Mouse (Mus musculus): ENCODE measurements at regions not wholly inside any gene's neighbourhood (a gene's known extent, or its start where the extent isn't known, plus 50 kb on each side); places are given as distances from the start of the nearest gene placed in this dataset.

DNA sequence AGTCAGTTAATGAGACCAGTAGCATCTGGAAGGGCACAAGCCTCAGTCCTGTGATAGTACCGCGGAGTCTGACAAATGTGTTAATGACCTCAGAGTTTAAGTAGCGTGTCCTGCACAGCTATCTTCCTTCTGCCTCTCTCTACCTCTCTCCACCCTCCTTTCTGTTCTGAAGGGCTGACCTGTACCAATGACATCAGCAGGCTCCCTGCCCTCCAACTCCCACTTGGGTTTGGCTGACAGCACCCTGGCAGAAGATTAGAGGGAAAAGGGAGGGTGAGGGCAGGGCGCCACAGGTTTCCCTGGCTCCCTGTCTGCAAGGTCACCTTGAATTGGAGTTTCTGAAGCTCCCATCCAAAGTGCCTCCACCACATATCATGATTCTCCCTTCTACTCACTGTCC, 452.0 kb downstream of the Tns1 start:
- no peak overlapping the region for H3K4me2 ChIP-seq (ENCODE audit: low read depth, low read length)
- H3K4me1 ChIP-seq (ENCODE audit: control insufficient read depth, insufficient read depth, low read length): peaks cover 20% of the 10 kb centered on the region
- WGBS: 42% methylated on average over 4 of the region's 4 CpGs
- H3K36me3 ChIP-seq (ENCODE audit: control insufficient read depth, insufficient read depth): no peaks in the 10 kb centered on the region
- H3K27me3 ChIP-seq (ENCODE audit: control insufficient read depth, insufficient read depth, low read length): no peaks in the 10 kb centered on the region
- peak; percentile 91 for ATAC-seq (replicated peaks; ENCODE audit: extremely low read depth, insufficient read depth, low FRiP score)
- H3K27ac ChIP-seq (ENCODE audit: low read length): peak overlapping the region; percentile 8; the same call in 1 of the 2 replicates
- H3K4me3 ChIP-seq (ENCODE audit: low read length): no peak overlapping the region
- H3K9ac ChIP-seq (ENCODE audit: low read length): no peak overlapping the region
- peaks cover 6% of the 10 kb centered on the region; the same call in 1 of the 2 replicates for H3K9me3 ChIP-seq (replicated peaks; ENCODE audit: control insufficient read depth, low read length)

DNA sequence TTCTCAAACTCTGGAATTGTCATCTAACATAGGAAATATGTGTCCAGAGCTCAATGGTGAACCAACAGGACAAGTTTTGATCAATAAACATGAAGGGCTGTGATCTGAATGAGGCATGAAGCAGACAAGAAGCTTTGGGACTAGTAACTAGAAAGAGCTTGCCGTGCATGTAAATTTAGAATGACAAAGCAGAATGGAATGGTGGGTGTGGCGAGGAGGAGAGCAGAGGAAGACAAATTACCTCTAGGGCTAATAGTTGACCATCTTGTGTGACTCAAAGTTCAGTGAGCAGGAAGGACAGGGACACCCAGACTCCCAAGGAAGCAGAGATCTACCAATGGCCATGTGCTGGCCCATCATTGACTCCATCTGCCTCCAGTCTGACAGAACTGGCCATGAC, 455.6 kb downstream of the Tns1 start:
- ATAC-seq (replicated peaks; ENCODE audit: extremely low read depth, insufficient read depth, low FRiP score): no peak
- no peaks in the 10 kb centered on the region for H3K27me3 ChIP-seq (ENCODE audit: control insufficient read depth, insufficient read depth, low read length)
- no peak overlapping the region for H3K4me2 ChIP-seq (ENCODE audit: low read depth, low read length)
- H3K36me3 ChIP-seq (ENCODE audit: control insufficient read depth, insufficient read depth): no peaks in the 10 kb centered on the region
- no peak overlapping the region for H3K9ac ChIP-seq (ENCODE audit: low read length)
- H3K4me3 ChIP-seq (ENCODE audit: low read length): no peak overlapping the region
- WGBS: 84% methylated on average over 2 of the region's 2 CpGs
- H3K4me1 ChIP-seq (ENCODE audit: control insufficient read depth, insufficient read depth, low read length): peaks cover 16% of the 10 kb centered on the region
- H3K9me3 ChIP-seq (replicated peaks; ENCODE audit: control insufficient read depth, low read length): no peaks in the 10 kb centered on the region
- no peak overlapping the region for H3K27ac ChIP-seq (ENCODE audit: low read length)

DNA sequence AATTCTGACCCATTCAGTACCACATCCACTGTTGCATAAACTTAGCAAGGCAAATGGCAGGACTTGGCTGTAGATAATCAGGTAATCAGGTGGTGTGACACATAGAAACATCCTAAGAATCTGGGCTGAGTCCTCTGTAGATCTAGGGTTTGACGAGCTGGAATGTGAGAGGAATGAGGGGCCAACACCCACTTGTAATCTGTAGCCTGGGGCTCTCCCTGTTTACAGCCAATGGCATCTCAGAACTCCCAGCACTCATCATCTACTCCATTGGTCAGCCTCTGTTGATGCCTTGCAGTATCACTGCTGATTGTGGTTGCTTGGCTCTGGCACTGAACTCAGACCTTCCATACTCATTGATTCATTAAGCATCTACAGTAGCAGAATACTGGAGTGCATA, 460.7 kb downstream of the Tns1 start:
- WGBS: 16% methylated on average over 1 of the region's 1 CpGs
- Histone ChIP-seq H3K9ac (ENCODE audit: low read length) (no peak overlapping the region), H3K27me3 (ENCODE audit: control insufficient read depth, insufficient read depth, low read length) (no peaks in the 10 kb centered on the region), H3K36me3 (ENCODE audit: control insufficient read depth, insufficient read depth) (no peaks in the 10 kb centered on the region), H3K9me3 (replicated peaks; ENCODE audit: control insufficient read depth, low read length) (no peaks in the 10 kb centered on the region), H3K4me1 (ENCODE audit: control insufficient read depth, insufficient read depth, low read length) (peaks cover 5% of the 10 kb centered on the region), H3K4me2 (ENCODE audit: low read depth, low read length) (no peak overlapping the region), H3K4me3 (ENCODE audit: low read length) (no peak overlapping the region), H3K27ac (ENCODE audit: low read length) (no peak overlapping the region)
- no peak for ATAC-seq (replicated peaks; ENCODE audit: extremely low read depth, insufficient read depth, low FRiP score)

DNA sequence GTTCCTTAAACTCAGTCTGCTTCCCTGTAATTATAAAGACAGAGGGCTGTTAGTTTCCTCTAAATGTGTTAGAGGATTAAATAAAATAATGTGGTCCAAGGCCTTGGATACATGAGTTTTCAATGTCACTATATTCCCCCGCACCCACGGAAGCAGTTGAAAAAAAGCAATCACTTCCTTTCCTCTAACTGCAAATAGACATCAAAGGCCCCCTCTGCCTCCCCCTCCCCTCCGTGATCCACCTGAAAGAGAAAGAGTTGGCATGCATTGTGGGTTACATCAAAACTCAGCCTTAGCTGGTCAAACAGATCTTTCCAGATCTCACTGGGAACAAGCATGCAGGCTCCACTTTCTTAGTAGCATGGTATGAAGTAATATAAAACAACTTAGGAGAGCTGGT, 479.2 kb downstream of the Tns1 start:
- no peaks in the 10 kb centered on the region for H3K36me3 ChIP-seq (ENCODE audit: control insufficient read depth, insufficient read depth)
- no peaks in the 10 kb centered on the region for H3K9me3 ChIP-seq (replicated peaks; ENCODE audit: control insufficient read depth, low read length)
- no peak for ATAC-seq (replicated peaks; ENCODE audit: extremely low read depth, insufficient read depth, low FRiP score)
- no peak overlapping the region for H3K4me2 ChIP-seq (ENCODE audit: low read depth, low read length)
- H3K9ac ChIP-seq (ENCODE audit: low read length): no peak overlapping the region
- no peak overlapping the region for H3K4me3 ChIP-seq (ENCODE audit: low read length)
- H3K27me3 ChIP-seq (ENCODE audit: control insufficient read depth, insufficient read depth, low read length): no peaks in the 10 kb centered on the region
- WGBS: 74% methylated on average over 3 of the region's 3 CpGs
- peak overlapping the region; percentile 63 for H3K27ac ChIP-seq (ENCODE audit: low read length)
- H3K4me1 ChIP-seq (ENCODE audit: control insufficient read depth, insufficient read depth, low read length): peaks cover 11% of the 10 kb centered on the region

DNA sequence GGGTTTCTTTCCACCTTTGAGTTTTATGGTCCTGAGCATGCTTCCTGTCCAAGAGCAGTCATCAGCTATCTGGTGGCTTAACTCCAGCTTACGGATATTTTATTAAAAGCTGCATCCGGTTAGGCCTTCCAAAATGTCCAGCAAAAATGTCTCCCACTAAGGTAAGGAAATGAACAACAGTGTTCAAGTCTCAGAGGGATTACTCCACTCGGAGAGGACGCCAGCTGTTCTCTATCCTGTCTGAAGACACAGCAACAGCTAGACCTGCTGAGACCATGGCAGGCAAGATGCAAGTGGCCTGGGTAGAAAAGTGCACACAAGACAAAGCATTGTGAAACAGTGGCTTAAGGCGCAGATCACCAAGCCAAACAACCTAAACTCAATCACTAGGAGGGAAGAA, 479.9 kb downstream of the Tns1 start:
- Histone ChIP-seq H3K9me3 (replicated peaks; ENCODE audit: control insufficient read depth, low read length) (no peaks in the 10 kb centered on the region), H3K36me3 (ENCODE audit: control insufficient read depth, insufficient read depth) (no peaks in the 10 kb centered on the region), H3K4me1 (ENCODE audit: control insufficient read depth, insufficient read depth, low read length) (peaks cover 11% of the 10 kb centered on the region), H3K27ac (ENCODE audit: low read length) (peak overlapping the region; percentile 63), H3K27me3 (ENCODE audit: control insufficient read depth, insufficient read depth, low read length) (no peaks in the 10 kb centered on the region), H3K9ac (ENCODE audit: low read length) (no peak overlapping the region), H3K4me3 (ENCODE audit: low read length) (no peak overlapping the region), H3K4me2 (ENCODE audit: low read depth, low read length) (no peak overlapping the region)
- ATAC-seq (replicated peaks; ENCODE audit: extremely low read depth, insufficient read depth, low FRiP score): 0 out of 2 replicates have a peak, but pooled peaks have one; percentile 51
- 64% methylated on average over 5 of the region's 5 CpGs for WGBS

DNA sequence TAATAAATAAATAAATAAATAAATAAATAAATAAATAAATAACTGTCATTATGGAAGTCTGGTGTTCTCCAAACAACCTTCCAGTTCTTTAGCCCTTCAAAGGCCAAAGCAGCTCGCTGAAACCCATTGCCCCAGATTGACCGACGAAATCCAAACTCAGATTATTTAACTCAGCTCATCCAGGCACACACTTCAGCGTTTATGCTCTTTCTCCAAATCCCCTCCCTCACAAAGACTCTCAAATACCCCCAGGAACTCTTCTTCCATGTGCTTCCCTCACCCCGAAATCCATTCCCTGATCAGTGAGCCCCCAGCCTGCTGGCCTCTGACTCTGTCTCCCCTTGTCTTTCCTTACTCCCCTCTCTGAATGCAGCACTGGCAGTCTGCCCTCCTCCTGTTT, 480.8 kb downstream of the Tns1 start:
- peaks cover 11% of the 10 kb centered on the region for H3K4me1 ChIP-seq (ENCODE audit: control insufficient read depth, insufficient read depth, low read length)
- WGBS: 65% methylated on average over 5 of the region's 5 CpGs
- peak overlapping the region; percentile 67; the same call in 1 of the 2 replicates for H3K27ac ChIP-seq (ENCODE audit: low read length)

DNA sequence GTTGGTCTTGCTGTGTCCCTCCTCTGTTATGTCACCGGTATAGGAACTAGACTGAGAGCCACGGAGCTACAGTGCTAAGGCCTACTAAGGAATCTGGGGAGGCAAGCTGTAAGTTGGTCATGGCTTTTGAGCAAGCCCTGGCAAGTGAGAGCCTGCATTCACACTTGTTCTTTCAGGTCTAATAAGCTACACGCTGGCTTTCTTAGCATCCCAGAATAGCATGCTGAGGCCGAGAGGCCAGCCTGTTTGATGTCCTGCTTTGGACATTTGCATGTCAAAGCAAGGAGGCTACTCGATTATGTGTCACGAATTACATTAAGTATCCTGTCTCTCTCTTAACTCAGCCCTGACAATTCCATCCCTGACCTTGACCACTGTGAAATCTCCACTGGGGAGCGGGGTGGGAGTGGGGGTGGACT, 481.5 kb downstream of the Tns1 start:
- Histone ChIP-seq H3K27me3 (ENCODE audit: control insufficient read depth, insufficient read depth, low read length) (no peaks in the 10 kb centered on the region), H3K9ac (ENCODE audit: low read length) (no peak overlapping the region), H3K4me2 (ENCODE audit: low read depth, low read length) (no peak overlapping the region), H3K4me1 (ENCODE audit: control insufficient read depth, insufficient read depth, low read length) (peaks cover 11% of the 10 kb centered on the region), H3K9me3 (replicated peaks; ENCODE audit: control insufficient read depth, low read length) (no peaks in the 10 kb centered on the region), H3K36me3 (ENCODE audit: control insufficient read depth, insufficient read depth) (no peaks in the 10 kb centered on the region), H3K27ac (ENCODE audit: low read length) (no peak overlapping the region; the same call in 1 of the 2 replicates), H3K4me3 (ENCODE audit: low read length) (no peak overlapping the region)
- WGBS: 36% methylated on average over 7 of the region's 7 CpGs
- no peak for ATAC-seq (replicated peaks; ENCODE audit: extremely low read depth, insufficient read depth, low FRiP score)

More for the DNA sequence above, 480.8 kb downstream of the Tns1 start:
- Histone ChIP-seq H3K9me3 (replicated peaks; ENCODE audit: control insufficient read depth, low read length) (no peaks in the 10 kb centered on the region), H3K36me3 (ENCODE audit: control insufficient read depth, insufficient read depth) (no peaks in the 10 kb centered on the region), H3K4me2 (ENCODE audit: low read depth, low read length) (no peak overlapping the region), H3K4me3 (ENCODE audit: low read length) (no peak overlapping the region), H3K9ac (ENCODE audit: low read length) (no peak overlapping the region), H3K27me3 (ENCODE audit: control insufficient read depth, insufficient read depth, low read length) (no peaks in the 10 kb centered on the region)
- ATAC-seq (replicated peaks; ENCODE audit: extremely low read depth, insufficient read depth, low FRiP score): no peak

DNA sequence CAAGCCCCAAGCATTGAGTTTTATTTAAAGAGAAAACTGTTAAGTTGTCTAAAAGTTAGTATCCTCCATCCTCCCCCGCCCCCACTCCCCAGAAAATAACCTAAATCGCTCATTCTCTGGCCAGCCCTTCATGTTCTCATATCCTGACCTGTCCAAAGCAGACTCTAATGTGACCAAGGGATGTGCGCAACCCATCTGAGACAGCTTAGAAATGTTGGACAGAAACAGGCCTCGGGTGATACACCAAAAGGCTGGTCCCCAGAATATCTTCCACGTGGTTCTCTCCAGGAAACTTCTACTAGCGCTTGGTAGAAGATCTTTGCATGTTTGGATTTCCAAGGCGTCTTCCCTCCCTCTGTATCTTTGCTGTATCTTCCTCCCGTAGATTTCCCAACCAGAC, 482.8 kb downstream of the Tns1 start:
- 77% methylated on average over 8 of the region's 8 CpGs for WGBS
- H3K27ac ChIP-seq (ENCODE audit: low read length): peak overlapping the region; percentile 16; the same call in 1 of the 2 replicates

DNA sequence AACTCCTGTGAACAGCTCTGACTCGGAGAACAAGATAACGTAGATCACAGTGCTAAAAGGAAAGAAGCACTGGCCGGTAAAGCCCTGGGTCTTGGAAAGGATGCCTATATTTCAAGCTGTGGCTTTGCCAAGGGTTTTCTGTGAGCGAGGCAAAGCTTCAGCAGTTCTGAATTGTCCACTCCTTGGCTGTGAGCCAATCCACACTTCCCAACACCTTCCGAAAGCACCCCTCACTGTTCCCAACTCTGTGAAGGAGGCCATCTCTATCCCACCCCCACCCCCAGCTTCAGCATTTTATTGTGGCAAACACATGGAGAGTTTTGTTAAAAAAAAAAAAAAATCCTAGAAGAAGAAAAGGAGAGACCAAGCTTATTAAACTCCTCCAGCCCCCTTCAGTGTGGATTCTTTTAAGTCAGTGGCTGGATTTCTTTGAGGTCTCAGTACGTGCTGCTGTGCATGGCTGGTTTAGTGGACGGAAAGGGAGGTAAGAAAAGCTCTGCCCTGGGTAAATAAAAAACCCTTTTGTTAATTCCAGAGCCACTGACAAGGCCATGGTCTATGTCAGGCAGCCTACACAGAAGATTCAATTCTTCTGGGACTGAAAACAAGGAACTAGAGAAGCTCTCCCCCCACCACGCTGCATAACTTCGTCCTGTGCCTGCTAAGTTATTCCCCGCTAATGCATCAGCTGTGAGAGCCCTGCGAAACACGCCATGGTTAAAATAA, 483.4 kb downstream of the Tns1 start:
- Histone ChIP-seq H3K9ac (ENCODE audit: low read length) (no peak overlapping the region), H3K4me2 (ENCODE audit: low read depth, low read length) (peak overlapping the region; percentile 39; the same call in 1 of the 2 replicates), H3K4me3 (ENCODE audit: low read length) (no peak overlapping the region), H3K27ac (ENCODE audit: low read length) (peak overlapping the region; percentile 64), H3K36me3 (ENCODE audit: control insufficient read depth, insufficient read depth) (no peaks in the 10 kb centered on the region), H3K9me3 (replicated peaks; ENCODE audit: control insufficient read depth, low read length) (no peaks in the 10 kb centered on the region), H3K27me3 (ENCODE audit: control insufficient read depth, insufficient read depth, low read length) (no peaks in the 10 kb centered on the region), H3K4me1 (ENCODE audit: control insufficient read depth, insufficient read depth, low read length) (peaks cover 11% of the 10 kb centered on the region)
- WGBS: 40% methylated on average over 12 of the region's 12 CpGs
- ATAC-seq (replicated peaks; ENCODE audit: extremely low read depth, insufficient read depth, low FRiP score): no peak

More for the DNA sequence above, 482.8 kb downstream of the Tns1 start:
- Histone ChIP-seq H3K9me3 (replicated peaks; ENCODE audit: control insufficient read depth, low read length) (no peaks in the 10 kb centered on the region), H3K4me3 (ENCODE audit: low read length) (no peak overlapping the region), H3K27me3 (ENCODE audit: control insufficient read depth, insufficient read depth, low read length) (no peaks in the 10 kb centered on the region), H3K4me1 (ENCODE audit: control insufficient read depth, insufficient read depth, low read length) (peaks cover 11% of the 10 kb centered on the region), H3K9ac (ENCODE audit: low read length) (no peak overlapping the region), H3K36me3 (ENCODE audit: control insufficient read depth, insufficient read depth) (no peaks in the 10 kb centered on the region), H3K4me2 (ENCODE audit: low read depth, low read length) (no peak overlapping the region)
- ATAC-seq (replicated peaks; ENCODE audit: extremely low read depth, insufficient read depth, low FRiP score): no peak

All from heart, embryonic 16.5 days (tissue).